Mouse (Mus musculus) testis, adult 2 months (tissue): ENCODE measurements around the gene Ccr4. TPM values are rescaled to one million over a fixed set of nuclear protein-coding genes. Genes with fewer than 3 reads are reported as not detected.

ENCODE experiments used
- H3K27ac ChIP-seq: fragments of 200-500 bp; 2 replicates; pipeline ENCODE4 v1.5.1; 2012; ENCODE audit warnings: low read depth, low read length; ENCODE audit not compliant: control insufficient read depth, insufficient read depth
- H3K27me3 ChIP-seq: fragments of 200-500 bp; 2 replicates; pipeline ENCODE4 v1.6.1; 2012; ENCODE audit warnings: mild to moderate bottlenecking, low read length, moderate library complexity; ENCODE audit not compliant: control insufficient read depth, insufficient read depth
- H3K36me3 ChIP-seq: fragments of 200-500 bp; 2 replicates; pipeline ENCODE4 v1.6.1; 2012; ENCODE audit warnings: mild to moderate bottlenecking, low read length; ENCODE audit not compliant: control insufficient read depth, insufficient read depth
- H3K4me1 ChIP-seq: fragments of 200-500 bp; 2 replicates; pipeline ENCODE4 v1.6.1; 2012; ENCODE audit warnings: low read length; ENCODE audit not compliant: control insufficient read depth, insufficient read depth
- H3K4me3 ChIP-seq: fragments of 200-500 bp; 2 replicates; pipeline ENCODE4 v1.5.1; 2012; ENCODE audit warnings: low read depth, mild to moderate bottlenecking, low read length, moderate library complexity, mixed read lengths; ENCODE audit not compliant: control insufficient read depth
- CTCF ChIP-seq: fragments of 200-500 bp; IDR thresholded peaks from 2 replicates; pipeline ENCODE4 v1.5.1; 2012; ENCODE audit warnings: low read depth, mild to moderate bottlenecking, inconsistent platforms, low read length, moderate library complexity; ENCODE audit not compliant: control insufficient read depth, insufficient read depth, insufficient replicate concordance
- POLR2A ChIP-seq: fragments of 200-500 bp; IDR thresholded peaks from 2 replicates; pipeline ENCODE4 v1.6.1; 2012; ENCODE audit warnings: low read depth, mild to moderate bottlenecking, inconsistent platforms, low read length, moderate library complexity; ENCODE audit not compliant: control insufficient read depth
- polyA plus RNA-seq: library from polyadenylated mRNA; depleted of rRNA; stranded (reverse); fragments of >200 nt; gene quantifications from 2 replicates; pipeline ENCODE4 v1.2.3, GENCODE M21; 2012

Ccr4 gene
- polyA plus RNA-seq, 1 experiment = 9.2 TPM

DNA sequence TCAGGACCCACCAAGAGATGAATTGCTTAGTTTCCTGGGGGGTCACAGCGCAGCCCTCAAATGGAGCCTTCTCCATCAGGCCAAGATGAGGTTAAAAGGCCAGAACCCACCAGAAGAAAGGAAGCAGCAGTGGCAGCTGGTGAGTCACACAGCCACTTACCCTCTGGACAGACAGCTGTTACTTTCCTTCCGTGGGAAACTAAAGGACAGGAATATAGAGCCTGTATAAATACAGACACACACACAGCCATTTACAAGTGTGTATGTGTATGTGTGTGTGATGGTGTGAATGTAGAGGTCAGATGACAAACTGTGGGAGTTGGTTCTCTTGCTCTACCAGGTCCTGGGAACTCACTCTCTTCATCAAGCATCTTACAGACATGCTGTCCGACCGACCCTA, 1.8 kb upstream of the Ccr4 start:
- TF ChIP-seq CTCF (no peak), POLR2A (no peak)
- Histone ChIP-seq H3K27me3 (no peaks in the 10 kb centered on the region), H3K4me1 (no peaks in the 10 kb centered on the region), H3K27ac (no peak overlapping the region), H3K4me3 (no peak overlapping the region), H3K36me3 (no peaks in the 10 kb centered on the region)

GRCm38 (mm10) chr9:114502711-114503427, 1.8 kb downstream of the Ccr4 start:
- Histone ChIP-seq H3K27ac (no peak overlapping the region), H3K27me3 (no peaks in the 10 kb centered on the region), H3K4me1 (peaks cover 14% of the 10 kb centered on the region), H3K4me3 (no peak overlapping the region), H3K36me3 (no peaks in the 10 kb centered on the region)
- TF ChIP-seq CTCF (no peak), POLR2A (no peak)

DNA sequence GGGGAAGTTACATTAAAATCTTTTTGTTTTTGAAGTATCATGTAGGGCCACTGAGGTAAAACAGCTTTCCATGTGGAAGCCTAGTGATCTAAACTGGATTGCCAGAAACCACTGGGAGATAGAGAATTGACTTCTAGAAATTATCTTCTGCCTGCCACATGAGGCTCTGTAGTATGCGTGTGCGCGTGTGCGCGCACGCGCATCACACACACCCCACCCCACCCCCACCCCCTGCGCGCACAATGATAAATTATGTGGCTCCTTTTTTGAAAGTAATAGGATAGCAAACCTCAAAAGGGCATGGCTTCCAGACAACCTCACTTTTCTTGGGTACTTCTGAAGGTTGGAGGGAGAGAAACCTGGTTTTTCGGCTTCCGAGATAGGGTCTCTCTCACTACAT, 2.8 kb downstream of the Ccr4 start:
- Histone ChIP-seq H3K27ac (no peak overlapping the region), H3K4me3 (no peak overlapping the region), H3K27me3 (no peaks in the 10 kb centered on the region), H3K36me3 (no peaks in the 10 kb centered on the region), H3K4me1 (peaks cover 14% of the 10 kb centered on the region)
- TF ChIP-seq CTCF (no peak), POLR2A (no peak)

- H3K27ac ChIP-seq = no peak overlapping the region; the same call in 1 of the 2 replicates
- H3K4me1 ChIP-seq = peaks cover 14% of the 10 kb centered on the region
- TF ChIP-seq POLR2A (no peak), CTCF (no peak)
- peak overlapping the region; percentile 92 for H3K4me3 ChIP-seq
- no peaks in the 10 kb centered on the region for H3K27me3 ChIP-seq
- H3K36me3 ChIP-seq = no peaks in the 10 kb centered on the region
These were observed 3.6 kb downstream of the Ccr4 start for GRCm38 (mm10) chr9:114501111-114501510.

DNA sequence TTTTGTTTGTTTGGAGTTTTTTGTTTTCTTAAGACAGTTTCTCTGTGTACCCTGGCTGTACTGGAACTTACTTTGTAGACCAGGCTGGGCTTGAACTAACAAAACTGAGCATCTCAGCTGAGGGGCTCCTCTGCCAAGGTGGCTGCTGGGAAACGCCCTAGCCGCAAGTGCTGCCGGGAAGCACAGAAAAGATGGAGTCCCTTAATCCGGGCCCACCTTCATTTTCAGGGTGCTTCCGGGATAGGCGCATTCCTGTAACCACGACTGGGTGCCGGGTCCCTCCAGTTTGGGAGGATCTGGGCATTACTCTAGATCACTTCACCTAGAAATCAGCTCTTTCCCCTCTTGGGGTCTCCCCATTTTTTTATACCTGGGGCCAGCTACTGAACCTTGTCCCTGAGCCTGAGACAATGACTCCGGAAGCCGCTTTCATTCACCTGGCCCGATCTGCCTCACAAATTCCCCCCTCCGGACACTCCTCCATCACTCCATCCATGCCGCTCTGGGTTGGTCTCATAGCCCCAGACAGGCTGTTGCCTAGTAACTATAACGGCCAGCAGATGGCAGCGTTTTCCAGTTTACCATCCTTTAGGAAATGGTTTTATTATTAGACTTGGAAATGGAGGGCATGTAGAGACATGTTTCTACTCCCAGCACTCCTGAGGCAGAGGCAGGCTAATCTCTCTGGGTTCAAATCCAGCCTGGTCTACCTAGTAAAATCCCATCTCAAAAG, 4.8 kb downstream of the Ccr4 start:
- peak overlapping the region; percentile 92 for H3K4me3 ChIP-seq
- peak overlapping the region; percentile 91 for H3K27ac ChIP-seq
- TF ChIP-seq POLR2A = peak; percentile 68; the same call in 1 of the 2 replicates
- peak; percentile 46; the same call in 1 of the 2 replicates for TF ChIP-seq CTCF
- no peaks in the 10 kb centered on the region for H3K36me3 ChIP-seq
- peaks cover 14% of the 10 kb centered on the region for H3K4me1 ChIP-seq
- H3K27me3 ChIP-seq = no peaks in the 10 kb centered on the region

- peak; percentile 92 for TF ChIP-seq CTCF
- TF ChIP-seq POLR2A = no peak
- Histone ChIP-seq H3K4me1 (peaks cover 14% of the 10 kb centered on the region), H3K4me3 (peak overlapping the region; percentile 55), H3K27ac (no peak overlapping the region), H3K27me3 (no peaks in the 10 kb centered on the region), H3K36me3 (no peaks in the 10 kb centered on the region)
These were observed 6.5 kb downstream of the Ccr4 start for GRCm38 (mm10) chr9:114498218-114498617.

DNA sequence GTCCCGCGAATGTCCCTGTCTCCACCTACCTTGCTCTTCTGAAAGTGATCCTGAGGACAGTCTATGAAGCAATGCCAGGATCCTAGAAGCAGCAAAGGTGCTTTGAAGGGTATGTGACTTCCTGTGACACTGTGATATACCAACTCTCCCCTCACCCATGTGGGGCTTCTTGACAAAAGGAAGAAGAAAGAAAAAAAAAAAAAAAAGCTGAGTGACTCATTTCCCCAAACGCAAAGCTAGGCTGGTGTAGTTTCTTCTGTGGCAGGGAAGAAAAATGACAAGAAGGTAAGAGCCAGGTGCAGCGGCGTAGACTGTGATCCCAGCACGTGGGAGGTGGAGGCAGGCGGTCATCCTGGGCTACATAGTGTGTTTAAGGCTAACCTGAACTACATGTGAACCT, 8.2 kb downstream of the Ccr4 start:
- H3K27me3 ChIP-seq = no peaks in the 10 kb centered on the region
- no peak overlapping the region for H3K4me3 ChIP-seq
- H3K4me1 ChIP-seq = peaks cover 14% of the 10 kb centered on the region
- TF ChIP-seq CTCF (no peak), POLR2A (no peak)
- no peak overlapping the region for H3K27ac ChIP-seq
- no peaks in the 10 kb centered on the region for H3K36me3 ChIP-seq
